ENCODE assay signal across 30 mouse cellular contexts in the genomic region with DNA sequence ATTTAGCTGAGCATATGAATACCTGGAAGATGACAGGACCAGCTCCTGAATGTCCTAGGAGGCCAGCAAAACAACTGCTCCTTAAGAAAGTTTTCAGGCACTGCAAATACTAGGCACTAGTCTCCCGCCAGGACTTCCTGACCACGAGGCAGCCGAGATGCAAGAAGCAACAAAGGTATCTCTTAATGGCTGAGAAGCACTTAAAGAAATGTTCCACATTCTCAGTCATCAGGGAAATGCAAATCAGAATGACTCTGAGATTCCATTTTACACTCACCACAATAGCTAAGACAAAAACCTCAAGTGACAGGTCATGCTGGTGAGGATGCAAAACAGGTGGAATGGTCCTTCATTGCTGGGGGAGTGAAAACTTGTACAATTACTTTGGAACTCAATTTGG. TPM values are rescaled to one million over a fixed set of nuclear protein-coding genes. Genes with fewer than 3 reads are reported as not detected.
A peak's percentile ranks its signal among the peaks of the same experiment; 100 is the strongest.
DNase-seq lines count a peak whose midpoint lies in the region; ATAC-seq and TF ChIP-seq lines count a peak whose summit lies in the region.
"Had no signal": no experiment of that assay in that cellular context is flagged by ENCODE, and none has a peak within 500 bp of the region (broad histone marks: within the 10 kb centered on the region; RNA-seq: fewer than 3 reads in every experiment).

No protein-coding gene starts in this region.

- H3K4me2 ChIP-seq in CH12.LX (ENCODE audit: insufficient read depth, low read depth, poor library complexity, severe bottlenecking) = no peak overlapping the region
- H3K4me2 ChIP-seq: embryonic facial prominence, embryonic 12.5 days; forebrain, embryonic 12.5 days; heart, embryonic 12.5 days; hindbrain, embryonic 14.5 days had no signal

- H3K4me1 ChIP-seq in CH12.LX (ENCODE audit: control insufficient read depth in 1 of 2, insufficient read depth in 2 of 2) (peaks cover 0 to 10% of the 10 kb centered on the region in 2 experiments; a peak in 2 of 4 replicates), E14TG2a.4 (replicated peaks; ENCODE audit: low read depth, low read length) (0 out of 2 replicates have a peak, but pooled peaks cover 5% of the 10 kb centered on the region), G1E (ENCODE audit: insufficient read depth, low read depth, low read length) (no peaks in the 10 kb centered on the region)
- H3K4me1 ChIP-seq in cerebellum, adult 2 months (ENCODE audit: control insufficient read depth, insufficient read depth, low read length) = no peaks in the 10 kb centered on the region
- H3K4me1 ChIP-seq: embryonic facial prominence, embryonic 12.5 days; forebrain, embryonic 12.5 days; heart, embryonic 12.5 days; hindbrain, embryonic 10.5 days had no signal

- DNase-seq in CH12.LX (ENCODE audit: extremely low read depth) (peak; percentile 73), G1E (ENCODE audit: low spot score) (no peak), ZHBTc4 (ENCODE audit: low read depth, low spot score) (peak; percentile 46), MN1 (ENCODE audit: low spot score) (no peak)
- no peak for DNase-seq in cerebellum, adult 2 months
- no peak for DNase-seq in lung, adult 18-20 months
- DNase-seq: adrenal gland, adult 8-10 months; adrenal gland, postnatal 36 days; cerebellum, adult 11 months; cerebellum, adult 9-10 months; cerebellum, postnatal 25 days; gastrocnemius, postnatal 14 days; kidney, adult 8-10 months had no signal

- H3K9me3 ChIP-seq in CH12.LX (replicated peaks; ENCODE audit: low read length) (no peaks in the 10 kb centered on the region), E14TG2a.4 (ENCODE audit: low read length) (no peaks in the 10 kb centered on the region), G1E (replicated peaks) (no peaks in the 10 kb centered on the region)
- H3K9me3 ChIP-seq: embryonic facial prominence, embryonic 12.5 days; forebrain, embryonic 12.5 days; hindbrain, embryonic 10.5 days had no signal

- H3K27ac ChIP-seq in CH12.LX (ENCODE audit: insufficient read depth, low read depth) = no peak overlapping the region
- no peak overlapping the region for H3K27ac ChIP-seq in cerebellum, adult 2 months (ENCODE audit: insufficient read depth, low read length)
- H3K27ac ChIP-seq: embryonic facial prominence, embryonic 12.5 days; forebrain, embryonic 12.5 days; hindbrain, embryonic 10.5 days; hindbrain, embryonic 14.5 days had no signal

- no peak for TF ChIP-seq CTCF in CH12.LX (conservative IDR thresholded peaks at IDR 0.05 in 1 of 2, IDR thresholded peaks at IDR 0.05 in 1 of 2; ENCODE audit: low read depth in 2 of 2, low read length in 2 of 2)
- TF ChIP-seq CTCF in E14TG2a.4 (conservative IDR thresholded peaks at IDR 0.05; ENCODE audit: low read length) = no peak
- no peak for TF ChIP-seq CTCF in G1E (IDR thresholded peaks at IDR 0.05; ENCODE audit: low read depth, low read length)
- TF ChIP-seq CTCF in cerebellum, adult 2 months (IDR thresholded peaks at IDR 0.05; ENCODE audit: borderline replicate concordance, insufficient read depth, low read depth, low read length) = no peak

- dilution Hi-C loops in CH12.LX (cut with MboI; ENCODE audit: extremely low pct_ligation_motif_present, extremely low pct_unique_long_range_greater_than_20kb, low sequenced_read_pairs) = no loop called here

- no peaks in the 10 kb centered on the region for H3K79me2 ChIP-seq in CH12.LX (replicated peaks; ENCODE audit: control insufficient read depth, extremely low read depth, insufficient read depth, poor library complexity, severe bottlenecking)

- peak; percentile 62; the same call in 1 of the 2 replicates for TF ChIP-seq EP300 in CH12.LX (IDR thresholded peaks at IDR 0.05; ENCODE audit: low read length)

- no peak for TF ChIP-seq RAD21 in CH12.LX (IDR thresholded peaks at IDR 0.05; ENCODE audit: low read depth, low read length)

- no peak overlapping the region for H3K9ac ChIP-seq in CH12.LX (ENCODE audit: insufficient read depth, low read depth)
- H3K9ac ChIP-seq: embryonic facial prominence, embryonic 12.5 days; forebrain, embryonic 12.5 days; heart, embryonic 12.5 days; hindbrain, embryonic 14.5 days had no signal

- WGBS in cerebellum, adult 2 months = 92% methylated on average over 3 of the region's 3 CpGs

- no peak for TF ChIP-seq POLR2A in CH12.LX (IDR thresholded peaks at IDR 0.05; ENCODE audit: low read depth, low read length)
- no peak for TF ChIP-seq POLR2A in cerebellum, adult 2 months (IDR thresholded peaks at IDR 0.05; ENCODE audit: borderline replicate concordance, insufficient read depth, low read length)

- in situ Hi-C loops in CH12.LX (cut with MboI; ENCODE audit: low pct_ligation_motif_present, low pct_unique_long_range_greater_than_20kb, low sequenced_read_pairs) = no loop called here

- no peak for ATAC-seq in G1E (ENCODE audit: extremely low read depth, insufficient number of reproducible peaks, low FRiP score, poor library complexity, severe bottlenecking)
- no peak for ATAC-seq in activated CD4-positive, CD25-positive, alpha-beta regulatory T cell, adult 4 months
- ATAC-seq: forebrain, embryonic 16.5 days; intestine, postnatal 0 days had no signal

- H3K36me3 ChIP-seq in CH12.LX (replicated peaks in 1 of 2; ENCODE audit: control insufficient read depth in 1 of 2, insufficient read depth in 1 of 2, low read length in 1 of 2) = no peaks in the 10 kb centered on the region
- no peaks in the 10 kb centered on the region for H3K36me3 ChIP-seq in E14TG2a.4 (ENCODE audit: insufficient read depth, low read length)
- H3K36me3 ChIP-seq in G1E (replicated peaks) = no peaks in the 10 kb centered on the region
- H3K36me3 ChIP-seq: embryonic facial prominence, embryonic 12.5 days; forebrain, embryonic 12.5 days; heart, embryonic 12.5 days; hindbrain, embryonic 10.5 days had no signal

- H3K4me3 ChIP-seq in CH12.LX (replicated peaks in 1 of 3; ENCODE audit: low read depth in 2 of 3, low read length in 2 of 3, poor library complexity in 1 of 3) (no peak overlapping the region), E14TG2a.4 (replicated peaks; ENCODE audit: low read length) (peak overlapping the region; percentile 69), G1E (ENCODE audit: low read depth, low read length) (peak overlapping the region; percentile 34; the same call in 1 of the 2 replicates)
- H3K4me3 ChIP-seq in cerebellum, adult 2 months (replicated peaks; ENCODE audit: insufficient read depth, low read depth, low read length) = no peak overlapping the region
- H3K4me3 ChIP-seq: embryonic facial prominence, embryonic 12.5 days; forebrain, embryonic 12.5 days; heart, embryonic 12.5 days; hindbrain, embryonic 10.5 days had no signal

- H3K27me3 ChIP-seq in CH12.LX (replicated peaks) (no peaks in the 10 kb centered on the region), E14TG2a.4 (ENCODE audit: insufficient read depth, low read length) (no peaks in the 10 kb centered on the region), G1E (ENCODE audit: insufficient read depth, low read length) (peaks cover 2% of the 10 kb centered on the region; the same call in 1 of the 2 replicates)
- H3K27me3 ChIP-seq in cerebellum, adult 2 months (ENCODE audit: control insufficient read depth, insufficient read depth, low read length) = no peaks in the 10 kb centered on the region
- H3K27me3 ChIP-seq: embryonic facial prominence, embryonic 12.5 days; forebrain, embryonic 12.5 days; heart, embryonic 12.5 days had no signal

TF ChIP-seq in CH12.LX, 34 proteins besides CTCF, POLR2A, EP300 and RAD21 (continues in another document):
- TF ChIP-seq BHLHE40 (IDR thresholded peaks at IDR 0.05; ENCODE audit: low read depth, low read length) (0 out of 2 replicates have a peak, but pooled peaks have one; percentile 8), ETS1 (conservative IDR thresholded peaks at IDR 0.05; ENCODE audit: low read depth, low read length) (peak; percentile 36; the same call in 1 of the 2 replicates)

RNA-seq across cellular contexts. Expression of a gene that starts 10.0 kb away (rescaled TPM):
- total RNA-seq in CH12.LX (2012; rRNA removed) (not detected in 2 replicates), CH12.LX (2014; rRNA removed) (not detected in 2 replicates), G1E (2014; fragmentation: Nextera tagmentation) (not detected in 2 replicates), G1E (2017) (under 0.01 and 0.11 TPM in 2 replicates)
- polyA plus RNA-seq in CH12.LX (2012; ENCODE audit: insufficient read length, low read depth) (not detected in 2 replicates), G1E (2012) (not detected in 2 replicates)
- polyA plus RNA-seq in activated CD4-positive, CD25-positive, alpha-beta regulatory T cell, adult 4 months (2017; shearing (Covaris generic)) = not detected
- polyA plus RNA-seq in cerebellum, adult 2 months (2012; rRNA removed) = not detected in 2 replicates
- total RNA-seq: adrenal gland, adult 8-10 months; adrenal gland, postnatal 36 days; gastrocnemius, adult 18-20 months; gastrocnemius, postnatal 14 days; granulocyte monocyte progenitor cell, adult 5-6 weeks; heart, adult 8-10 months; heart, postnatal 25 days had no signal
- polyA plus RNA-seq: brain, embryonic 14.5 days; cortical plate, adult 2 months; embryonic facial prominence, embryonic 12.5 days; forebrain, embryonic 12.5 days; forebrain, embryonic 16.5 days; frontal cortex, adult 2 months; heart, embryonic 12.5 days; heart, embryonic 16.5 days; hindbrain, embryonic 10.5 days; hindbrain, embryonic 14.5 days; intestine, postnatal 0 days had no signal

RNA-seq across cellular contexts. Expression of a gene that starts 20.6 kb away (rescaled TPM):
- not detected in 2 replicates for total RNA-seq in CH12.LX (2012; rRNA removed)
- total RNA-seq in CH12.LX (2014; rRNA removed) = not detected in 2 replicates
- polyA plus RNA-seq in CH12.LX (2012; ENCODE audit: insufficient read length, low read depth) = not detected in 2 replicates
- total RNA-seq in G1E (2014; fragmentation: Nextera tagmentation) = not detected in 2 replicates
- 0.06 TPM in 1 of 2 replicates, not detected in the other for total RNA-seq in G1E (2017)
- polyA plus RNA-seq in G1E (2012) = not detected in 2 replicates
- polyA plus RNA-seq in activated CD4-positive, CD25-positive, alpha-beta regulatory T cell, adult 4 months (2017; shearing (Covaris generic)) = not detected
- not detected in 2 replicates for polyA plus RNA-seq in cerebellum, adult 2 months (2012; rRNA removed)
- total RNA-seq: adrenal gland, adult 8-10 months; adrenal gland, postnatal 36 days; gastrocnemius, adult 18-20 months; gastrocnemius, postnatal 14 days; granulocyte monocyte progenitor cell, adult 5-6 weeks; heart, adult 8-10 months; heart, postnatal 25 days had no signal
- polyA plus RNA-seq: brain, embryonic 14.5 days; cortical plate, adult 2 months; embryonic facial prominence, embryonic 12.5 days; forebrain, embryonic 12.5 days; forebrain, embryonic 16.5 days; frontal cortex, adult 2 months; heart, embryonic 12.5 days; heart, embryonic 16.5 days; hindbrain, embryonic 10.5 days; hindbrain, embryonic 14.5 days; intestine, postnatal 0 days had no signal

RNA-seq across cellular contexts. Expression of a gene that starts 21.5 kb away (rescaled TPM):
- not detected in 2 replicates for total RNA-seq in CH12.LX (2012; rRNA removed)
- not detected in 2 replicates for total RNA-seq in CH12.LX (2014; rRNA removed)
- polyA plus RNA-seq in CH12.LX (2012; ENCODE audit: insufficient read length, low read depth) = not detected in 2 replicates
- not detected in 2 replicates for total RNA-seq in G1E (2014; fragmentation: Nextera tagmentation)
- total RNA-seq in G1E (2017) = 0.12 and 0.22 TPM in 2 replicates
- polyA plus RNA-seq in G1E (2012) = not detected in 2 replicates
- under 1 TPM in 1 of 2 experiments, not detected in 1; 0.08 TPM for polyA plus RNA-seq in activated CD4-positive, CD25-positive, alpha-beta regulatory T cell, adult 4 months (2017; shearing (Covaris generic))
- polyA plus RNA-seq in cerebellum, adult 2 months (2012; rRNA removed) = not detected in 2 replicates
- total RNA-seq: adrenal gland, adult 8-10 months; adrenal gland, postnatal 36 days; gastrocnemius, adult 18-20 months; gastrocnemius, postnatal 14 days; granulocyte monocyte progenitor cell, adult 5-6 weeks; heart, adult 8-10 months; heart, postnatal 25 days had no signal
- polyA plus RNA-seq: brain, embryonic 14.5 days; cortical plate, adult 2 months; embryonic facial prominence, embryonic 12.5 days; forebrain, embryonic 12.5 days; forebrain, embryonic 16.5 days; frontal cortex, adult 2 months; heart, embryonic 12.5 days; heart, embryonic 16.5 days; hindbrain, embryonic 10.5 days; hindbrain, embryonic 14.5 days; intestine, postnatal 0 days had no signal

RNA-seq across cellular contexts. Expression of a gene that starts 37.1 kb away (rescaled TPM):
- total RNA-seq in CH12.LX (2012; rRNA removed) = not detected in 2 replicates
- not detected in 2 replicates for total RNA-seq in CH12.LX (2014; rRNA removed)
- polyA plus RNA-seq in CH12.LX (2012; ENCODE audit: insufficient read length, low read depth) = not detected in 2 replicates
- not detected in 2 replicates for total RNA-seq in G1E (2014; fragmentation: Nextera tagmentation)
- total RNA-seq in G1E (2017) = not detected in 2 replicates
- not detected in 2 replicates for polyA plus RNA-seq in G1E (2012)
- polyA plus RNA-seq in activated CD4-positive, CD25-positive, alpha-beta regulatory T cell, adult 4 months (2017; shearing (Covaris generic)) = not detected
- not detected in 2 replicates for polyA plus RNA-seq in cerebellum, adult 2 months (2012; rRNA removed)
- total RNA-seq: adrenal gland, adult 8-10 months; adrenal gland, postnatal 36 days; gastrocnemius, adult 18-20 months; gastrocnemius, postnatal 14 days; granulocyte monocyte progenitor cell, adult 5-6 weeks; heart, adult 8-10 months; heart, postnatal 25 days had no signal
- polyA plus RNA-seq: brain, embryonic 14.5 days; cortical plate, adult 2 months; embryonic facial prominence, embryonic 12.5 days; forebrain, embryonic 12.5 days; forebrain, embryonic 16.5 days; frontal cortex, adult 2 months; heart, embryonic 12.5 days; heart, embryonic 16.5 days; hindbrain, embryonic 10.5 days; hindbrain, embryonic 14.5 days; intestine, postnatal 0 days had no signal

RNA-seq across cellular contexts. Expression of a gene that starts 45.7 kb away (rescaled TPM):
- not detected in 2 replicates for total RNA-seq in CH12.LX (2012; rRNA removed)
- total RNA-seq in CH12.LX (2014; rRNA removed) = not detected in 2 replicates
- polyA plus RNA-seq in CH12.LX (2012; ENCODE audit: insufficient read length, low read depth) = not detected in 2 replicates
- not detected in 2 replicates for total RNA-seq in G1E (2014; fragmentation: Nextera tagmentation)
- total RNA-seq in G1E (2017) = 0.05 and 0.12 TPM in 2 replicates
- polyA plus RNA-seq in G1E (2012) = not detected in 2 replicates
- not detected for polyA plus RNA-seq in activated CD4-positive, CD25-positive, alpha-beta regulatory T cell, adult 4 months (2017; shearing (Covaris generic))
- polyA plus RNA-seq in cerebellum, adult 2 months (2012; rRNA removed) = not detected in 2 replicates
- total RNA-seq: adrenal gland, adult 8-10 months; adrenal gland, postnatal 36 days; gastrocnemius, adult 18-20 months; gastrocnemius, postnatal 14 days; granulocyte monocyte progenitor cell, adult 5-6 weeks; heart, adult 8-10 months; heart, postnatal 25 days had no signal
- polyA plus RNA-seq: brain, embryonic 14.5 days; cortical plate, adult 2 months; embryonic facial prominence, embryonic 12.5 days; forebrain, embryonic 12.5 days; forebrain, embryonic 16.5 days; frontal cortex, adult 2 months; heart, embryonic 12.5 days; heart, embryonic 16.5 days; hindbrain, embryonic 10.5 days; hindbrain, embryonic 14.5 days; intestine, postnatal 0 days had no signal

Comparison
In these comparisons a context has a peak if more than half of its experiments do, and no peak if none do; other contexts are left out.
1. DNase-seq: peak in CH12.LX (single experiment) and ZHBTc4 (single experiment); none in G1E (single experiment), MN1 (single experiment), cerebellum, adult 2 months (0 of 2) and lung, adult 18-20 months (0 of 2).
2. H3K4me3 ChIP-seq: peak in E14TG2a.4 (single experiment) and G1E (single experiment); none in CH12.LX (0 of 3) and cerebellum, adult 2 months (single experiment).